Mouse (Mus musculus): Measurements from ENCODE around the gene Slc36a3. TPM values are rescaled to one million over a fixed set of nuclear protein-coding genes. Genes with fewer than 3 reads are reported as not detected.
"Not testable (repeated sequence)": the region's sequence is repeated elsewhere in the genome, so short reads cannot be mapped to it uniquely, and the experiment has no call there.

Slc36a3 gene
- polyA plus RNA-seq, 1 experiment from 2014 or later = not detected

- Histone ChIP-seq H3K27me3 (ENCODE audit: control insufficient read depth, insufficient read depth, low read length) (no peaks in the 10 kb centered on the region), H3K4me1 (ENCODE audit: control insufficient read depth, insufficient read depth, low read length) (no peaks in the 10 kb centered on the region), H3K9me3 (replicated peaks; ENCODE audit: control insufficient read depth, low read length) (no peaks in the 10 kb centered on the region), H3K9ac (replicated peaks; ENCODE audit: low read length) (no peak overlapping the region), H3K36me3 (replicated peaks; ENCODE audit: control insufficient read depth, insufficient read depth, low read depth, low read length) (no peaks in the 10 kb centered on the region), H3K27ac (replicated peaks; ENCODE audit: low read depth, low read length) (no peak overlapping the region), H3K4me3 (ENCODE audit: low read depth, low read length) (no peak overlapping the region), H3K4me2 (ENCODE audit: low read depth, low read length) (no peak overlapping the region)
- 74% methylated on average over 2 of the region's 2 CpGs for WGBS
- no peak for ATAC-seq (replicated peaks; ENCODE audit: insufficient number of reproducible peaks, low FRiP score, low TSS enrichment, low read depth)
- DNase-seq (ENCODE audit: low spot score) = no peak
Observed at GRCm38 (mm10) chr11:55114291-55114690, 37.2 kb downstream of the Slc36a3 start.

GRCm38 (mm10) chr11:55113861-55114250 is 37.7 kb downstream of the Slc36a3 start:
- not testable (repeated sequence) for H3K36me3 ChIP-seq (replicated peaks; ENCODE audit: control insufficient read depth, insufficient read depth, low read depth, low read length); H3K27ac ChIP-seq (replicated peaks; ENCODE audit: low read depth, low read length); H3K9me3 ChIP-seq (replicated peaks; ENCODE audit: control insufficient read depth, low read length); H3K4me2 ChIP-seq (ENCODE audit: low read depth, low read length); H3K4me1 ChIP-seq (ENCODE audit: control insufficient read depth, insufficient read depth, low read length); DNase-seq (ENCODE audit: low spot score); H3K4me3 ChIP-seq (ENCODE audit: low read depth, low read length); H3K9ac ChIP-seq (replicated peaks; ENCODE audit: low read length); H3K27me3 ChIP-seq (ENCODE audit: control insufficient read depth, insufficient read depth, low read length); ATAC-seq (replicated peaks; ENCODE audit: insufficient number of reproducible peaks, low FRiP score, low TSS enrichment, low read depth)
- WGBS = 40% methylated on average over 3 of the region's 4 CpGs

GRCm38 (mm10) chr11:55113209-55113860 is 38.2 kb downstream of the Slc36a3 start:
- WGBS = 66% methylated on average over 7 of the region's 7 CpGs
- H3K36me3 ChIP-seq (replicated peaks; ENCODE audit: control insufficient read depth, insufficient read depth, low read depth, low read length) = no peaks in the 10 kb centered on the region
- H3K27ac ChIP-seq (replicated peaks; ENCODE audit: low read depth, low read length) = no peak overlapping the region
- H3K4me1 ChIP-seq (ENCODE audit: control insufficient read depth, insufficient read depth, low read length) = no peaks in the 10 kb centered on the region
- no peak overlapping the region for H3K4me3 ChIP-seq (ENCODE audit: low read depth, low read length)
- DNase-seq (ENCODE audit: low spot score) (no peak), ATAC-seq (replicated peaks; ENCODE audit: insufficient number of reproducible peaks, low FRiP score, low TSS enrichment, low read depth) (no peak)
- H3K27me3 ChIP-seq (ENCODE audit: control insufficient read depth, insufficient read depth, low read length) = no peaks in the 10 kb centered on the region
- no peaks in the 10 kb centered on the region for H3K9me3 ChIP-seq (replicated peaks; ENCODE audit: control insufficient read depth, low read length)
- no peak overlapping the region for H3K9ac ChIP-seq (replicated peaks; ENCODE audit: low read length)
- H3K4me2 ChIP-seq (ENCODE audit: low read depth, low read length) = no peak overlapping the region

- no peaks in the 10 kb centered on the region for H3K4me1 ChIP-seq (ENCODE audit: control insufficient read depth, insufficient read depth, low read length)
- H3K9ac ChIP-seq (replicated peaks; ENCODE audit: low read length) = no peak overlapping the region
- WGBS = 76% methylated on average over 7 of the region's 7 CpGs
- no peaks in the 10 kb centered on the region for H3K9me3 ChIP-seq (replicated peaks; ENCODE audit: control insufficient read depth, low read length)
- no peak overlapping the region for H3K27ac ChIP-seq (replicated peaks; ENCODE audit: low read depth, low read length)
- no peak overlapping the region for H3K4me3 ChIP-seq (ENCODE audit: low read depth, low read length)
- no peak overlapping the region for H3K4me2 ChIP-seq (ENCODE audit: low read depth, low read length)
- H3K27me3 ChIP-seq (ENCODE audit: control insufficient read depth, insufficient read depth, low read length) = no peaks in the 10 kb centered on the region
- ATAC-seq (replicated peaks; ENCODE audit: insufficient number of reproducible peaks, low FRiP score, low TSS enrichment, low read depth) = no peak
- no peak for DNase-seq (ENCODE audit: low spot score)
- H3K36me3 ChIP-seq (replicated peaks; ENCODE audit: control insufficient read depth, insufficient read depth, low read depth, low read length) = no peaks in the 10 kb centered on the region
Observed at GRCm38 (mm10) chr11:55110566-55111169, 40.8 kb downstream of the Slc36a3 start.

GRCm38 (mm10) chr11:55109521-55110300 is 41.8 kb downstream of the Slc36a3 start:
- H3K27me3 ChIP-seq (ENCODE audit: control insufficient read depth, insufficient read depth, low read length) = no peaks in the 10 kb centered on the region
- ATAC-seq (replicated peaks; ENCODE audit: insufficient number of reproducible peaks, low FRiP score, low TSS enrichment, low read depth) = no peak
- 89% methylated on average over 7 of the region's 7 CpGs for WGBS
- no peak overlapping the region for H3K9ac ChIP-seq (replicated peaks; ENCODE audit: low read length)
- H3K4me2 ChIP-seq (ENCODE audit: low read depth, low read length) = no peak overlapping the region
- no peak overlapping the region for H3K4me3 ChIP-seq (ENCODE audit: low read depth, low read length)
- no peaks in the 10 kb centered on the region for H3K4me1 ChIP-seq (ENCODE audit: control insufficient read depth, insufficient read depth, low read length)
- no peaks in the 10 kb centered on the region for H3K9me3 ChIP-seq (replicated peaks; ENCODE audit: control insufficient read depth, low read length)
- no peaks in the 10 kb centered on the region for H3K36me3 ChIP-seq (replicated peaks; ENCODE audit: control insufficient read depth, insufficient read depth, low read depth, low read length)
- no peak for DNase-seq (ENCODE audit: low spot score)
- no peak overlapping the region for H3K27ac ChIP-seq (replicated peaks; ENCODE audit: low read depth, low read length)

- DNase-seq (ENCODE audit: low spot score) (no peak), ATAC-seq (replicated peaks; ENCODE audit: insufficient number of reproducible peaks, low FRiP score, low TSS enrichment, low read depth) (no peak)
- WGBS = 92% methylated on average over 1 of the region's 1 CpGs
- no peak overlapping the region for H3K27ac ChIP-seq (replicated peaks; ENCODE audit: low read depth, low read length)
- H3K4me2 ChIP-seq (ENCODE audit: low read depth, low read length) = no peak overlapping the region
- H3K4me3 ChIP-seq (ENCODE audit: low read depth, low read length) = no peak overlapping the region
- no peak overlapping the region for H3K9ac ChIP-seq (replicated peaks; ENCODE audit: low read length)
- no peaks in the 10 kb centered on the region for H3K9me3 ChIP-seq (replicated peaks; ENCODE audit: control insufficient read depth, low read length)
- H3K4me1 ChIP-seq (ENCODE audit: control insufficient read depth, insufficient read depth, low read length) = no peaks in the 10 kb centered on the region
- no peaks in the 10 kb centered on the region for H3K27me3 ChIP-seq (ENCODE audit: control insufficient read depth, insufficient read depth, low read length)
- H3K36me3 ChIP-seq (replicated peaks; ENCODE audit: control insufficient read depth, insufficient read depth, low read depth, low read length) = no peaks in the 10 kb centered on the region
Observed at GRCm38 (mm10) chr11:55106636-55107035, 44.9 kb downstream of the Slc36a3 start.

- H3K27ac ChIP-seq (replicated peaks; ENCODE audit: low read depth, low read length) = no peak overlapping the region
- no peak overlapping the region for H3K4me2 ChIP-seq (ENCODE audit: low read depth, low read length)
- no peaks in the 10 kb centered on the region for H3K27me3 ChIP-seq (ENCODE audit: control insufficient read depth, insufficient read depth, low read length)
- no peaks in the 10 kb centered on the region for H3K36me3 ChIP-seq (replicated peaks; ENCODE audit: control insufficient read depth, insufficient read depth, low read depth, low read length)
- H3K9me3 ChIP-seq (replicated peaks; ENCODE audit: control insufficient read depth, low read length) = no peaks in the 10 kb centered on the region
- no peak overlapping the region for H3K9ac ChIP-seq (replicated peaks; ENCODE audit: low read length)
- no peak overlapping the region for H3K4me3 ChIP-seq (ENCODE audit: low read depth, low read length)
- 80% methylated on average over 4 of the region's 4 CpGs for WGBS
- DNase-seq (ENCODE audit: low spot score) = no peak
- no peak for ATAC-seq (replicated peaks; ENCODE audit: insufficient number of reproducible peaks, low FRiP score, low TSS enrichment, low read depth)
- no peaks in the 10 kb centered on the region for H3K4me1 ChIP-seq (ENCODE audit: control insufficient read depth, insufficient read depth, low read length)
Observed at GRCm38 (mm10) chr11:55105389-55105788, 46.1 kb downstream of the Slc36a3 start.

GRCm38 (mm10) chr11:55103229-55103628 is 48.3 kb downstream of the Slc36a3 start:
- Histone ChIP-seq H3K9ac (replicated peaks; ENCODE audit: low read length) (no peak overlapping the region), H3K36me3 (replicated peaks; ENCODE audit: control insufficient read depth, insufficient read depth, low read depth, low read length) (no peaks in the 10 kb centered on the region), H3K9me3 (replicated peaks; ENCODE audit: control insufficient read depth, low read length) (no peaks in the 10 kb centered on the region), H3K4me1 (ENCODE audit: control insufficient read depth, insufficient read depth, low read length) (no peaks in the 10 kb centered on the region), H3K4me3 (ENCODE audit: low read depth, low read length) (no peak overlapping the region), H3K4me2 (ENCODE audit: low read depth, low read length) (no peak overlapping the region), H3K27ac (replicated peaks; ENCODE audit: low read depth, low read length) (no peak overlapping the region), H3K27me3 (ENCODE audit: control insufficient read depth, insufficient read depth, low read length) (no peaks in the 10 kb centered on the region)
- ATAC-seq (replicated peaks; ENCODE audit: insufficient number of reproducible peaks, low FRiP score, low TSS enrichment, low read depth) = no peak
- 92% methylated on average over 3 of the region's 3 CpGs for WGBS
- DNase-seq (ENCODE audit: low spot score) = no peak
